Mouse (Mus musculus) kidney, embryonic 14.5 days (tissue): Measurements from ENCODE around the gene Hba-a1. TPM values are rescaled to one million over a fixed set of nuclear protein-coding genes. Genes with fewer than 3 reads are reported as not detected.

Source experiments
- polyA plus RNA-seq: library from polyadenylated mRNA; unstranded; fragments of >200 nt; fragmentation: Nextera tagmentation; extraction: Ambion mirVana; gene quantifications from 2 replicates; pipeline ENCODE4 v1.2.1, GENCODE M21; 2014

The Hba-a1 gene
- polyA plus RNA-seq, 1 experiment from 2014 or later: 2,705 TPM

Other genes starting within 250 kb of the Hba-a1 start
- not detected in 2 replicates for gene Il9r, start 83.2 kb upstream of the Hba-a1 start, polyA plus RNA-seq
- 71.7 and 90.6 TPM in 2 replicates for gene Snrnp25, start 78.1 kb upstream of the Hba-a1 start, polyA plus RNA-seq
- gene Rhbdf1, start 61.2 kb upstream of the Hba-a1 start, polyA plus RNA-seq: 28.0 and 39.5 TPM in 2 replicates
- 35.6 and 39.8 TPM in 2 replicates for gene Mpg, start 57.0 kb upstream of the Hba-a1 start, polyA plus RNA-seq
- 27.5 and 45.5 TPM in 2 replicates for gene Nprl3, start 15.8 kb upstream of the Hba-a1 start, polyA plus RNA-seq
- 87.6 and 90.7 TPM in 2 replicates for gene Hba-x, start 7.1 kb upstream of the Hba-a1 start, polyA plus RNA-seq
- 0.69 and 1.6 TPM in 2 replicates for gene Hbq1b, start 3.5 kb downstream of the Hba-a1 start, polyA plus RNA-seq
- 5,998 and 6,905 TPM in 2 replicates for gene Hba-a2, start 13.0 kb downstream of the Hba-a1 start, polyA plus RNA-seq
- 0.77 TPM in 1 of 2 replicates, not detected in the other for gene Hbq1a, start 16.6 kb downstream of the Hba-a1 start, polyA plus RNA-seq
- 19.1 and 25.2 TPM in 2 replicates for gene Sh3pxd2b, start 64.3 kb downstream of the Hba-a1 start, polyA plus RNA-seq
- gene Ubtd2, start 171.9 kb downstream of the Hba-a1 start, polyA plus RNA-seq: 47.9 and 61.5 TPM in 2 replicates
- 0.43 and 0.46 TPM in 2 replicates for gene Efcab9, start 248.6 kb downstream of the Hba-a1 start, polyA plus RNA-seq
- 3.5 TPM in 2 replicates for gene Stk10, start 249.8 kb downstream of the Hba-a1 start, polyA plus RNA-seq